Mouse (Mus musculus) stomach, embryonic 15.5 days (tissue): ENCODE results near the gene Atp6v0c. TPM values are rescaled to one million over a fixed set of nuclear protein-coding genes. Genes with fewer than 3 reads are reported as not detected.

Source experiments
- ATAC-seq: fragments of 200-750 bp; cut with Nextera tagmentation; 2 replicates; pipeline ENCODE4 v1.8.0; 2017; ENCODE audit warnings: low read depth, moderate number of reproducible peaks, moderate TSS enrichment; ENCODE audit not compliant: insufficient read depth, low FRiP score
- H3K27ac ChIP-seq: fragments of 300-500 bp; sonication (generic); 2 replicates; pipeline ENCODE4 v1.5.1; 2015; ENCODE audit warnings: mild to moderate bottlenecking, inconsistent platforms
- H3K27me3 ChIP-seq: fragments of 300-500 bp; sonication (generic); replicated peaks from 2 replicates; pipeline ENCODE4 v1.6.1; 2015; ENCODE audit warnings: inconsistent platforms
- H3K36me3 ChIP-seq: fragments of 300-500 bp; sonication (generic); 2 replicates; pipeline ENCODE4 v1.6.1; 2015; ENCODE audit warnings: inconsistent platforms
- H3K4me1 ChIP-seq: fragments of 300-500 bp; sonication (generic); 2 replicates; pipeline ENCODE4 v1.6.1; 2015; ENCODE audit warnings: inconsistent platforms
- H3K4me2 ChIP-seq: fragments of 300-500 bp; sonication (generic); 2 replicates; pipeline ENCODE4 v1.6.1; 2015; ENCODE audit warnings: mild to moderate bottlenecking, inconsistent platforms
- H3K4me3 ChIP-seq: fragments of 300-500 bp; sonication (generic); replicated peaks from 2 replicates; pipeline ENCODE4 v1.5.1; 2015; ENCODE audit warnings: inconsistent platforms
- H3K9ac ChIP-seq: fragments of 300-500 bp; sonication (generic); 2 replicates; pipeline ENCODE4 v1.6.1; 2015; ENCODE audit warnings: inconsistent platforms
- H3K9me3 ChIP-seq: fragments of 300-500 bp; sonication (generic); 2 replicates; pipeline ENCODE4 v1.6.1; 2016; ENCODE audit warnings: inconsistent platforms
- WGBS: fragments of 180-500 bp; shearing (Covaris S2); methylation state at CpG from one replicate; pipeline ENCODE4 v1.1.7; 2015; 5-methylcytosine and 5-hydroxymethylcytosine counted together
- polyA plus RNA-seq: library from polyadenylated mRNA; unstranded; fragments of >200 nt; fragmentation: Nextera tagmentation; extraction: Ambion mirVana; gene quantifications from 2 replicates; pipeline ENCODE4 v1.2.1, GENCODE M21; 2015

Gene Atp6v0c
- polyA plus RNA-seq, 1 experiment from 2014 or later = 512 TPM

- 51% methylated on average over 2 of the region's 2 CpGs for WGBS
- no peak for ATAC-seq
- H3K9ac ChIP-seq = no peak overlapping the region
- H3K36me3 ChIP-seq = no peaks in the 10 kb centered on the region
- no peak overlapping the region for H3K4me2 ChIP-seq
- no peak overlapping the region for H3K27ac ChIP-seq
- 0 out of 2 replicates have a peak, but pooled peaks cover 3% of the 10 kb centered on the region for H3K4me1 ChIP-seq
- no peaks in the 10 kb centered on the region for H3K9me3 ChIP-seq
- no peaks in the 10 kb centered on the region for H3K27me3 ChIP-seq
- H3K4me3 ChIP-seq = no peak overlapping the region
Observed at GRCm38 (mm10) chr17:24195349-24195748, 25.8 kb upstream of the Atp6v0c start.

DNA sequence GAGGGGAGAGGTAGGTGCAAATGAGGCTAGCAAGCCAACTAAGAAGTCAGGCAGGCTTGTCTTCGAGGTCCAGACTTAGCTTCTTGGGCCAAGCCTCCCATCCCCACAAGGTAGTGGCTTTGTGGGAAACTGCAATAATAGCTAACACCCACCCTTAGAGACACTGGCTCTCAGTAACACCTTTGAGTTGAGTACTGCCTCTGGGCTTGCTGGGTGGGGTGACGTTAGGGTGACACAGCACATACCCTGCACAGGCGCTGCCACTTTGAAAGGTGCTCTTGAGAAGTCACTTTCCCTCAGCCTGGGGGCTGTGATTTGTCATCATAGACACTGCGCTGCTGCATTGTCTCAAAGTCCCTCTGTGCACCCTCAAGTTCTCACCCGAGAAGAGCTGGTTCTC lies 24.3 kb upstream of the Atp6v0c start:
- H3K9ac ChIP-seq = no peak overlapping the region
- no peaks in the 10 kb centered on the region for H3K4me1 ChIP-seq
- no peak overlapping the region for H3K4me2 ChIP-seq
- H3K36me3 ChIP-seq = no peaks in the 10 kb centered on the region
- H3K9me3 ChIP-seq = no peaks in the 10 kb centered on the region
- WGBS = 78% methylated on average over 5 of the region's 5 CpGs
- H3K27ac ChIP-seq = no peak overlapping the region
- H3K27me3 ChIP-seq = no peaks in the 10 kb centered on the region
- H3K4me3 ChIP-seq = no peak overlapping the region
- no peak for ATAC-seq

DNA sequence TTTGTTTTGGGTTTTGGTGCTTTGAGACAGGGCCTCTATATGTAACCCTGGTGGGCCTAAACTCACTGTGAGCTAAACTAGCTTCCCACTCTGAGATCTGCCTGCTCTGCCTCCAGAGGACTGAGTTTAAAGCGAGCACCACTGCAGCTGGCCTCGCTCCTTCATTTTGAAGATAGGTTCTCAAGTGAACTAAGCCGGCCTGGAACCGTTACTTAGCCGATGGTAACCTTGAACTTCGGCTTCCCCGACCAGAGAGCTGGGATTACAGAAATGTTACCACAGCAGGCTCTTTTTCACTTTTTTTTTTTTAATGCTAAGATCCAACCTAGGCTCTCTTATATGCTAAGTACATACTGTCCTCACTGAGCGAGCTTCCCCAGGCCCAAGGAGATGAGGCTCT lies 23.8 kb upstream of the Atp6v0c start:
- WGBS = 86% methylated on average over 8 of the region's 8 CpGs
- no peak for ATAC-seq

GRCm38 (mm10) chr17:24192848-24193247 lies 23.3 kb upstream of the Atp6v0c start:
- WGBS = 68% methylated on average over 8 of the region's 8 CpGs
- Histone ChIP-seq H3K4me1 (no peaks in the 10 kb centered on the region), H3K4me3 (no peak overlapping the region), H3K9ac (no peak overlapping the region), H3K27ac (no peak overlapping the region), H3K4me2 (no peak overlapping the region), H3K36me3 (no peaks in the 10 kb centered on the region), H3K27me3 (no peaks in the 10 kb centered on the region), H3K9me3 (no peaks in the 10 kb centered on the region)
- no peak for ATAC-seq

More for the DNA sequence above, 23.8 kb upstream of the Atp6v0c start:
- Histone ChIP-seq H3K4me2 (no peak overlapping the region), H3K27ac (no peak overlapping the region), H3K9ac (no peak overlapping the region), H3K4me3 (no peak overlapping the region), H3K27me3 (no peaks in the 10 kb centered on the region), H3K9me3 (no peaks in the 10 kb centered on the region), H3K4me1 (no peaks in the 10 kb centered on the region), H3K36me3 (no peaks in the 10 kb centered on the region)

DNA sequence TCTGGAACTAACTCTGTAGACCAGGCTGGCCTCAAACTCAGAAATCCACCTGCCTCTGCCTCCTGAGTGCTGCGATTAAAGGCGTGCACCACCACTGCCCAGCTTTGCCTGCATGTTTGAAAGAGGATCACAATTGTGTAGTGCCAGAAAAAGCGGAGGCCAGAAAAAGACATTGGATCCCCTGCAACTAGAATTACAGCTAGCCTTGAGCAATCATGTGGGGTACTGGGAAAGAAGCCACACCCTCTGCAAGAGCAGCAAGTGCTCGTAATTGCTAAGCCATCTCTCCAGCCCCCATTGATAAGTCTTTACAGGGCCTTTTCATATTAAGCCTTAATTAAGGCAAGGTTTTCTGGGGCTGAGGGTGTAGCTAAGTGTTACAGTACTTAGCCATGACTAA lies 22.0 kb upstream of the Atp6v0c start:
- H3K27me3 ChIP-seq = no peaks in the 10 kb centered on the region
- no peaks in the 10 kb centered on the region for H3K4me1 ChIP-seq
- H3K9ac ChIP-seq = no peak overlapping the region
- H3K4me2 ChIP-seq = no peak overlapping the region
- ATAC-seq = no peak
- H3K36me3 ChIP-seq = no peaks in the 10 kb centered on the region
- 80% methylated on average over 4 of the region's 4 CpGs for WGBS
- H3K9me3 ChIP-seq = no peaks in the 10 kb centered on the region
- H3K27ac ChIP-seq = no peak overlapping the region
- H3K4me3 ChIP-seq = no peak overlapping the region

DNA sequence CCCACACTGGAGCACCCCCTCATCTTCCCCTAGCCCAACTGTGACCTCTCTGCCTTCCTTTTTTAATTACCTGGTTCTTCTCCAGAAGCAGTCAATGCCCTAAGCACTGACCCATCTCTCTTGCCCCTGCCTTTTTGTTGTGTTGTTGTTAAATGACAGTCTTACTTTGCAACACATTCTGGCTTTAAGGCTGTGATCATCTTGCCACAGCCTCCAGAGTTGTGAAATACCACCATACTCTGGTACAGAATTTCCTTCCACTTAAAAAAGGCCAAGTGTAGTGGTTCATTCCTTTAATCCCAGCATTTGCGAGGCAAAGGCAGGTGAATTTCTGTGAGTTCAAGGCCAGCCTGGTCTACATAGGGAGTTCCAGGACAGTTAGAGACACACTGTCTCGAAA lies 21.4 kb upstream of the Atp6v0c start:
- H3K27ac ChIP-seq = no peak overlapping the region
- H3K4me1 ChIP-seq = no peaks in the 10 kb centered on the region
- WGBS = 78% methylated on average over 2 of the region's 2 CpGs
- H3K36me3 ChIP-seq = no peaks in the 10 kb centered on the region
- no peak overlapping the region for H3K9ac ChIP-seq
- no peak for ATAC-seq
- H3K4me2 ChIP-seq = no peak overlapping the region
- no peaks in the 10 kb centered on the region for H3K9me3 ChIP-seq
- no peak overlapping the region for H3K4me3 ChIP-seq
- H3K27me3 ChIP-seq = no peaks in the 10 kb centered on the region

DNA sequence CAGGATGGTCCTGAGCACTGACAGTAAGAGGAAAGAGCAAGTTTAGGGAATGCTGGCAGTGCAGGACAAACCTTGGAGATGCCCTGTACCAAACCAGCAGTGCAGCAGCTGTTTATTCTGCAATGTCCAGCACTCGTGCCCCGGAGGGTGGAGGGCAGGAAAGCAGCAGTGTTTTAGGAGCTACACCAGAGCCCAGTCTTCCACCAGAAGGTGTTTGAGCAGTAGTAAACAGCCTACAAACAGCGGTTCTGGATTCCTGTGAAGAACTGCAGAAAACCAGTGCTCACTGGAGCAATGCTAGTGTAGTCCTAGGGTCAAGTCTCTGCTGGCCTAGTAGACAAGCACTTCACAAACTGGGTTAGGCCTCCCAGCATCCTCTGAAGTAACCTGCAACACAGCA lies 4.8 kb upstream of the Atp6v0c start:
- H3K9me3 ChIP-seq = no peaks in the 10 kb centered on the region
- H3K4me3 ChIP-seq = no peak overlapping the region
- peaks cover 5% of the 10 kb centered on the region; the same call in 1 of the 2 replicates for H3K4me1 ChIP-seq
- H3K27me3 ChIP-seq = no peaks in the 10 kb centered on the region
- no peak overlapping the region for H3K4me2 ChIP-seq
- 80% methylated on average over 3 of the region's 3 CpGs for WGBS
- no peak for ATAC-seq
- no peak overlapping the region for H3K9ac ChIP-seq
- H3K27ac ChIP-seq = no peak overlapping the region
- H3K36me3 ChIP-seq = no peaks in the 10 kb centered on the region

DNA sequence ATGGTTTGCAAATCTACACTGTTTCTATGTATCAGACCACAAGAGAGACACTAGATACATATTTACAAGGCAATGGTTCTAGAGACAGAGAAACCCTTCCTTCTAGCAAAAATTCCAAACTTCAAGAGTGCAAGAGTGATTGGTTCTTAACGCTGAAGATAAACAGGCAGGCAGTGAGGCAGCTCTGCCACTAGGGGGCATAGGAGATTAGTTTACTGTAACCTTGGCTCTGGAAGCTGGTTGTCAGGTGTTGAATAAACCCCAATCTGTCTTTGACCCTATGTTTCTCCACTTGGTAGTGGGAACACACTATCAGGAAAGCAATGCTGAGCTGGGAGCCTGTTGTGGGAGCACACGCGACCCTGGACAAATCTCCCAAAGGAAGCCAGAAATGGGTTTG lies 3.9 kb upstream of the Atp6v0c start:
- H3K4me1 ChIP-seq = peaks cover 5% of the 10 kb centered on the region; the same call in 1 of the 2 replicates

GRCm38 (mm10) chr17:24171738-24172137 lies 2.2 kb upstream of the Atp6v0c start:
- ATAC-seq = no peak
- WGBS = 78% methylated on average over 4 of the region's 4 CpGs
- H3K4me3 ChIP-seq = no peak overlapping the region
- H3K36me3 ChIP-seq = peaks cover 8% of the 10 kb centered on the region; the same call in 1 of the 2 replicates
- H3K4me1 ChIP-seq = peaks cover 18% of the 10 kb centered on the region
- H3K27ac ChIP-seq = no peak overlapping the region
- H3K9ac ChIP-seq = no peak overlapping the region
- no peaks in the 10 kb centered on the region for H3K9me3 ChIP-seq
- H3K27me3 ChIP-seq = no peaks in the 10 kb centered on the region
- no peak overlapping the region for H3K4me2 ChIP-seq

More for the DNA sequence above, 3.9 kb upstream of the Atp6v0c start:
- no peaks in the 10 kb centered on the region for H3K27me3 ChIP-seq
- H3K27ac ChIP-seq = no peak overlapping the region
- no peak for ATAC-seq
- H3K9ac ChIP-seq = no peak overlapping the region
- H3K36me3 ChIP-seq = no peaks in the 10 kb centered on the region
- H3K9me3 ChIP-seq = no peaks in the 10 kb centered on the region
- WGBS = 2% methylated on average over 3 of the region's 3 CpGs
- no peak overlapping the region for H3K4me3 ChIP-seq
- no peak overlapping the region for H3K4me2 ChIP-seq

- Histone ChIP-seq H3K27me3 (no peaks in the 10 kb centered on the region), H3K4me3 (no peak overlapping the region), H3K36me3 (peaks cover 12% of the 10 kb centered on the region; the same call in 1 of the 2 replicates), H3K9ac (no peak overlapping the region), H3K27ac (no peak overlapping the region), H3K4me1 (peaks cover 18% of the 10 kb centered on the region), H3K9me3 (no peaks in the 10 kb centered on the region), H3K4me2 (no peak overlapping the region)
- no peak for ATAC-seq
- 73% methylated on average over 5 of the region's 5 CpGs for WGBS
Observed at GRCm38 (mm10) chr17:24170729-24171128, 1.2 kb upstream of the Atp6v0c start.

DNA sequence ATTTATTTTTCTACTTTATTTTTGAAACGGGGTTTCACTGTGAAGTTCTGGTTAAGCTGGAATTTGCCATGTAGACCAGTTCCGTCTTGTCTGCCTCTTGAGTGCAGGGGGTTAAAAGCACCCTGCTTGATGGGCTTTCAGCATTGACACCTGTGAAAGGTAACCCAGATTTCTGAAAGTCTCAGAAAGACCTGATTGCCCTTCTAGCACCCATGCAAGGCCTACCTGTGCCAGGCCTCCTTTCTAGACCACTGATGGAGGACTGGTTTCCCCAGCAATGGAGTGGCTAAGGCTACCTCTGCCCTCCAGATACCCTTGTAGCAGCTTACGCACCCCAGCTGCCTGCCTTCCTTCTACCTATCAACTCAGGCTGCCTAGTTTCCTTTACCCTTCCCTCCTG lies 623 bp upstream of the Atp6v0c start:
- Histone ChIP-seq H3K4me3 (peak overlapping the region; percentile 82), H3K9me3 (no peaks in the 10 kb centered on the region), H3K4me1 (peaks cover 18% of the 10 kb centered on the region), H3K27me3 (no peaks in the 10 kb centered on the region), H3K36me3 (peaks cover 12% of the 10 kb centered on the region; the same call in 1 of the 2 replicates), H3K4me2 (peak overlapping the region; percentile 69), H3K9ac (peak overlapping the region; percentile 83; the same call in 1 of the 2 replicates), H3K27ac (0 out of 2 replicates have a peak overlapping the region, but pooled peaks have one; percentile 97)
- ATAC-seq = no peak
- WGBS = 59% methylated on average over 3 of the region's 3 CpGs

DNA sequence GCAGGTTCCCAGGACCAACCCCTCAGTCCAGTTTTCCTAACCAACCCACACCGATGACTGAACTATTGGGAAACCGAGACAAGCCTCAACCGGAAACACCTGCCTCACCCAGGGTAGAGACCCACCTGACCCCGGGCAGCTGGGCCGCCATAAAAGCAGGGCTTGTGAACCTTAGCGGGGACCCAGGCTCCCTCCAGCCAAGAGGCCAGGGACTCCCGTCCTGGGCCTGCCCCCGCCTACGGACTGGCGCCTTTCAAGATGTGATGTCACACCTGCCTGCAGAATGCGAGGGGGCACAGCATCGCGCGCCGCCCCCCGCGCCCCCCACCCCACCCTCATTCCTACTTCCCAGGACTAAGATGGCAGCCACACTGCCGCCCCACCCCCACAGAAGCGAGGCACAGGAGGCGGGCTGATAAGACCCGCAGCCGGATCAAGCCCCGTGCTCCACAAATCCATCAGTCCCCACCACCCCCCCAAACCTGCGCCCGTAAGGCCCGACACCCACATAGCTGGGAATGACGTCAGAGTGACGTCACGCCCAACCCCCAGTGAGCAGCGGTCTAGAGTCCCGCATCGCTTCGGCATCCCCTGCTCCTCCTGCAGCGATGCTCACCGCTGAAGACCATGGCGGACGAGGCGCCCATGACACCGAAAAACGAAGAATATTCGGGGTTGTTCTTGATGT lies 768 bp downstream of the Atp6v0c start:
- H3K4me1 ChIP-seq = peaks cover 18% of the 10 kb centered on the region
- under 1% methylated on average over 39 of the region's 41 CpGs for WGBS
- peak; percentile 11; the same call in 1 of the 2 replicates for ATAC-seq

More for the DNA sequence above, 768 bp downstream of the Atp6v0c start:
- H3K9ac ChIP-seq = peak overlapping the region; percentile 83
- H3K27ac ChIP-seq = peak overlapping the region; percentile 97
- peak overlapping the region; percentile 69 for H3K4me2 ChIP-seq
- H3K4me3 ChIP-seq = peak overlapping the region; percentile 82
- peaks cover 12% of the 10 kb centered on the region; the same call in 1 of the 2 replicates for H3K36me3 ChIP-seq
- no peaks in the 10 kb centered on the region for H3K27me3 ChIP-seq
- H3K9me3 ChIP-seq = no peaks in the 10 kb centered on the region
